Mouse (Mus musculus): ENCODE data around the gene Map2k2. TPM values are rescaled to one million over a fixed set of nuclear protein-coding genes. Genes with fewer than 3 reads are reported as not detected.

The Map2k2 gene
- polyA plus RNA-seq, 1 experiment from 2014 or later = 213 TPM

- peaks cover 95% of the 10 kb centered on the region for H3K36me3 ChIP-seq
- no peaks in the 10 kb centered on the region for H3K4me1 ChIP-seq
- no peak for ATAC-seq (ENCODE audit: insufficient number of reproducible peaks, insufficient read depth, low FRiP score, low TSS enrichment, low read depth)
- no peak overlapping the region for H3K27ac ChIP-seq
- H3K9ac ChIP-seq = no peak overlapping the region
- WGBS = 95% methylated on average over 10 of the region's 10 CpGs
- no peak overlapping the region for H3K4me2 ChIP-seq
- no peak overlapping the region for H3K4me3 ChIP-seq
- no peaks in the 10 kb centered on the region for H3K27me3 ChIP-seq
- no peaks in the 10 kb centered on the region for H3K9me3 ChIP-seq
These were observed 13.9 kb downstream of the Map2k2 start for GRCm38 (mm10) chr10:81119625-81120024.

GRCm38 (mm10) chr10:81120650-81121049, 14.9 kb downstream of the Map2k2 start:
- H3K4me1 ChIP-seq = no peaks in the 10 kb centered on the region
- peaks cover 91% of the 10 kb centered on the region for H3K36me3 ChIP-seq
- H3K9me3 ChIP-seq = no peaks in the 10 kb centered on the region
- no peak for ATAC-seq (ENCODE audit: insufficient number of reproducible peaks, insufficient read depth, low FRiP score, low TSS enrichment, low read depth)
- H3K27me3 ChIP-seq = no peaks in the 10 kb centered on the region
- no peak overlapping the region for H3K4me2 ChIP-seq
- WGBS = 85% methylated on average over 7 of the region's 7 CpGs
- no peak overlapping the region for H3K9ac ChIP-seq
- H3K27ac ChIP-seq = no peak overlapping the region
- H3K4me3 ChIP-seq = no peak overlapping the region

- H3K36me3 ChIP-seq = peaks cover 72% of the 10 kb centered on the region
- no peak overlapping the region for H3K9ac ChIP-seq
- H3K4me1 ChIP-seq = peaks cover 4% of the 10 kb centered on the region; the same call in 1 of the 2 replicates
- H3K9me3 ChIP-seq = no peaks in the 10 kb centered on the region
- H3K4me3 ChIP-seq = no peak overlapping the region
- 0 out of 2 replicates have a peak, but pooled peaks cover under 1% of the 10 kb centered on the region for H3K27me3 ChIP-seq
- WGBS = 80% methylated on average over 2 of the region's 2 CpGs
- no peak overlapping the region for H3K27ac ChIP-seq
- no peak overlapping the region for H3K4me2 ChIP-seq
- ATAC-seq (ENCODE audit: insufficient number of reproducible peaks, insufficient read depth, low FRiP score, low TSS enrichment, low read depth) = no peak
These were observed 17.2 kb downstream of the Map2k2 start for GRCm38 (mm10) chr10:81122889-81123288.

GRCm38 (mm10) chr10:81123500-81123899, 17.8 kb downstream of the Map2k2 start:
- peaks cover 7% of the 10 kb centered on the region; the same call in 1 of the 2 replicates for H3K27me3 ChIP-seq
- no peak overlapping the region for H3K27ac ChIP-seq
- no peak overlapping the region for H3K4me2 ChIP-seq
- H3K4me3 ChIP-seq = no peak overlapping the region
- H3K36me3 ChIP-seq = peaks cover 67% of the 10 kb centered on the region
- ATAC-seq (ENCODE audit: insufficient number of reproducible peaks, insufficient read depth, low FRiP score, low TSS enrichment, low read depth) = no peak
- H3K4me1 ChIP-seq = peaks cover 11% of the 10 kb centered on the region
- no peak overlapping the region for H3K9ac ChIP-seq
- 84% methylated on average over 11 of the region's 11 CpGs for WGBS
- no peaks in the 10 kb centered on the region for H3K9me3 ChIP-seq

GRCm38 (mm10) chr10:81134181-81134587, 28.5 kb downstream of the Map2k2 start:
- Histone ChIP-seq H3K4me2 (peak overlapping the region; percentile 28), H3K9me3 (no peaks in the 10 kb centered on the region), H3K36me3 (no peaks in the 10 kb centered on the region), H3K4me3 (peak overlapping the region; percentile 9), H3K27me3 (peaks cover 29% of the 10 kb centered on the region), H3K9ac (no peak overlapping the region), H3K4me1 (peaks cover 35% of the 10 kb centered on the region), H3K27ac (no peak overlapping the region)
- WGBS = under 1% methylated on average over 16 of the region's 16 CpGs
- ATAC-seq (ENCODE audit: insufficient number of reproducible peaks, insufficient read depth, low FRiP score, low TSS enrichment, low read depth) = no peak

GRCm38 (mm10) chr10:81134966-81135681, 29.4 kb downstream of the Map2k2 start, which contains the start of gene Zbtb7a:
Zbtb7a (plus strand) TSS chr10:81135220.
- peak within 1 kb of the TSS; percentile 88 for H3K4me3 ChIP-seq
- no peaks in the 10 kb centered on the region for H3K9me3 ChIP-seq
- H3K27me3 ChIP-seq = peaks cover 29% of the 10 kb centered on the region
- 2% methylated on average over 41 of the region's 41 CpGs for WGBS
- H3K27ac ChIP-seq = peak within 1 kb of the TSS; percentile 100
- no peaks in the 10 kb centered on the region for H3K36me3 ChIP-seq
- peak within 1 kb of the TSS; percentile 96 for H3K9ac ChIP-seq
- H3K4me1 ChIP-seq = peaks cover 35% of the 10 kb centered on the region
- peak within 1 kb of the TSS; percentile 97 for H3K4me2 ChIP-seq
- no peak for ATAC-seq (ENCODE audit: insufficient number of reproducible peaks, insufficient read depth, low FRiP score, low TSS enrichment, low read depth)

- Histone ChIP-seq H3K4me1 (peaks cover 44% of the 10 kb centered on the region), H3K9me3 (no peaks in the 10 kb centered on the region), H3K27ac (peak overlapping the region; percentile 100), H3K9ac (peak overlapping the region; percentile 96), H3K4me3 (peak overlapping the region; percentile 88), H3K27me3 (peaks cover 29% of the 10 kb centered on the region), H3K4me2 (peak overlapping the region; percentile 97), H3K36me3 (no peaks in the 10 kb centered on the region)
- WGBS = 1% methylated on average over 85 of the region's 86 CpGs
- ATAC-seq (ENCODE audit: insufficient number of reproducible peaks, insufficient read depth, low FRiP score, low TSS enrichment, low read depth) = 0 out of 2 replicates have a peak, but pooled peaks have one; percentile 4
These were observed 30.4 kb downstream of the Map2k2 start for GRCm38 (mm10) chr10:81135831-81136705.

- Histone ChIP-seq H3K27ac (peak overlapping the region; percentile 100), H3K9me3 (no peaks in the 10 kb centered on the region), H3K9ac (peak overlapping the region; percentile 96), H3K4me1 (peaks cover 51% of the 10 kb centered on the region), H3K4me3 (peak overlapping the region; percentile 88), H3K4me2 (peak overlapping the region; percentile 97), H3K27me3 (peaks cover 29% of the 10 kb centered on the region), H3K36me3 (peaks cover 6% of the 10 kb centered on the region; the same call in 1 of the 2 replicates)
- 0% methylated on average over 36 of the region's 50 CpGs for WGBS
- ATAC-seq (ENCODE audit: insufficient number of reproducible peaks, insufficient read depth, low FRiP score, low TSS enrichment, low read depth) = peak; percentile 23; the same call in 1 of the 2 replicates
These were observed 31.1 kb downstream of the Map2k2 start for GRCm38 (mm10) chr10:81136706-81137231.

- ATAC-seq (ENCODE audit: insufficient number of reproducible peaks, insufficient read depth, low FRiP score, low TSS enrichment, low read depth) = peak; percentile 87
- Histone ChIP-seq H3K9me3 (no peaks in the 10 kb centered on the region), H3K4me2 (peak overlapping the region; percentile 84), H3K27me3 (peaks cover 29% of the 10 kb centered on the region), H3K4me1 (peaks cover 57% of the 10 kb centered on the region), H3K36me3 (peaks cover 8% of the 10 kb centered on the region; the same call in 1 of the 2 replicates), H3K27ac (peak overlapping the region; percentile 100), H3K9ac (peak overlapping the region; percentile 96), H3K4me3 (peak overlapping the region; percentile 88)
- WGBS = under 1% methylated on average over 69 of the region's 89 CpGs
These were observed 31.8 kb downstream of the Map2k2 start for GRCm38 (mm10) chr10:81137252-81138130.

- Histone ChIP-seq H3K4me3 (peak overlapping the region; percentile 88), H3K9ac (peak overlapping the region; percentile 96), H3K36me3 (peaks cover 8% of the 10 kb centered on the region), H3K9me3 (no peaks in the 10 kb centered on the region), H3K4me2 (peak overlapping the region; percentile 84), H3K27me3 (peaks cover 25% of the 10 kb centered on the region), H3K4me1 (peaks cover 62% of the 10 kb centered on the region), H3K27ac (peak overlapping the region; percentile 86)
- WGBS = 2% methylated on average over 24 of the region's 24 CpGs
- no peak for ATAC-seq (ENCODE audit: insufficient number of reproducible peaks, insufficient read depth, low FRiP score, low TSS enrichment, low read depth)
These were observed 32.5 kb downstream of the Map2k2 start for GRCm38 (mm10) chr10:81138131-81138782.

All from embryonic facial prominence, embryonic 13.5 days (tissue).